Mouse (Mus musculus): ENCODE data around the gene N6amt1.

N6amt1 gene

GRCm38 (mm10) chr16:87387444-87387977 is 33.5 kb downstream of the N6amt1 start:
- DNase-seq (ENCODE audit: low spot score): no peak

DNA sequence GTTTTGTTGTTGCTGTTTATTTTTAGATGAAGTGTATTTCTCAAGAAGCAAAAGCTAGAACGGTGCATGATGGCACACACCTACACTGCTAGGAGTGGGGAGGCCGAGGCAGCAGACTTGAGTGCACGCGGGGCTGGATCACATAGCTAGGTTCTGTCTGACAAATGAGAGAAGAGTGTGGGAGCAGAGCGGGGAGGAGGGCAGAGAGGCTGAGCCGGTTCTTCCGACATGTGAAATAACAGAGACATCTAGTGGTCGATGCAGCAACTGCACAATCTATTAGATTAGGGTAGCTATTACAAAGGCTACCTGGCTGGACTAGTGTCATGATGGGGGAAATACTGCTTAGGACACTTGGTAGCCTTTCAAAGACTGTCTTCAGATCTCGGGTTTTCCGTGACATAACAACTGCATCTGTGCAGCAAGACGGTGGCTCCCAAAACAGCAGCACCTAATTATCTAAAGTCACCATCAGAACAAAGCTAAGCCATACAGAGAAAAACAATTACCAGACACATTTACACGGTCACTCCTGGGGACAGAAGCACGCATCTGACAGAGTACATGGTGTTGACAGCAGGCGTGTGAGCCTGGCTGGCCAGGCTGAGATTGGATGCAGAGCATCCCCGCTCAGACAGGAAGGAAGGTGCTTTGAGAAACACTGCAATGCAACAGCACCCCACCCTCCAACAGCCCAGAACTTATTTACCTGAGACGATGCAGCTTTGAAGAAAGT is 40.0 kb downstream of the N6amt1 start:
- DNase-seq (ENCODE audit: low spot score): peak; percentile 19

- DNase-seq (ENCODE audit: low spot score): no peak
These were observed 51.0 kb downstream of the N6amt1 start for GRCm38 (mm10) chr16:87405001-87405400.

All from urinary bladder, postnatal 10 days (tissue).